Mouse (Mus musculus): ENCODE measurements at regions not wholly inside any gene's neighbourhood (a gene's known extent, or its start where the extent isn't known, plus 50 kb on each side); places are given as distances from the start of the nearest gene placed in this dataset.

DNA sequence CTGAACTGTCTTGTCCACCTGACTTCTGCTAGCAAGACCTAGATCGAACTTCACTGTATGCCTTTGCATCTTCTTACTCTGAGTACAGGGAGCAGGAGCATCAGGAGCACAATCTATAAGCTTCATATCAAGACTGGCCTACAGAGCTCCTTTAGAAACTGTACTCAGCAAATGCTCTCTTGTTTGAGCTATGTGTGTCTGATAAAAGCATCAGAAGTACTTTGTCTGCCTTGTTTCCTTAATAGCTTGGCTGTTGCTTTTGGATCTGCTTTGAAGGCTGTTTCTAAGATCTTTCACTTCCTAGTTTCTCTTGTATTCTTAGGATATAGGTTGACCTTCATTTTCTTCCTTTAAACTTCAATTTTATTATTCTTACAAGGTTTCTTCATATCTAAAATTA lies 175.3 kb upstream of the Cypt12 start:
- DNase-seq (ENCODE audit: low spot score) = no peak

DNA sequence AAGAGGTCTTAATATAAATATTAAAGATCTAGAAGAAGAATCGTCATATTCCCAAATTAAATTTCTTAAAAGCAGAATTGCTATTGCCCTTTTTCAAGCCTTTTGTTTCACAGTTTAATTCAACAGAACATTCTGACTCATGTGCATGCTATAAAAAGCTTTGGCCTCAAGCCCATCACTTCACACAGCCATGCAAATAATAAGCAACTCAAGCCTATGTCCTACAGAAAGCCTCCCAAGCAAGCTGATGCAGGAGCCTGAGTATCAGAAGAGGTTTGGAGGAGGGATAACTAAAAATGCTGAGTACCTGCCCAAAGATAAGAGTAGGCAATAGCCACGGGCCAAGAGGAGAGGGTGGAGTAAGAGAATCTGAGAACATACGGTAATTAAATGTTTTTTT lies 169.1 kb upstream of the Cypt12 start:
- DNase-seq (ENCODE audit: low spot score) = no peak

DNA sequence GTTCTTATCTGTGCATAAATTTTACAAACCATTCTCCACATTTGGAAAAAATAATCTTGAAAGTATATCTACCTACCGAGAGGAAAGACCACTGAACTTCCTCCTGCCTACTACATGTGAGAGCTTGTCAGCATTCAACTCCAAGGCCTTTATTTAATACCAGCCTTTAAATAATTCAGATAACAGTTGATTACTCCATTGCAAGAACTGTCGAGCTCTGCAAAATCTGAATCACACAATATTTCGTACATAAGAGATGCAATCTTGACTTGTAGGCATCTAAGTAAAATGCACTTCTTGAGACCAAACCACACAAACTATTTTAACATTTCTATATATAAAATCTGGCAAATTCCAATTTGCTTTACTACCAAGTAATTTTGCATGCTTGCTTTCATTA lies 164.1 kb upstream of the Cypt12 start:
- no peak for DNase-seq (ENCODE audit: low spot score)

DNA sequence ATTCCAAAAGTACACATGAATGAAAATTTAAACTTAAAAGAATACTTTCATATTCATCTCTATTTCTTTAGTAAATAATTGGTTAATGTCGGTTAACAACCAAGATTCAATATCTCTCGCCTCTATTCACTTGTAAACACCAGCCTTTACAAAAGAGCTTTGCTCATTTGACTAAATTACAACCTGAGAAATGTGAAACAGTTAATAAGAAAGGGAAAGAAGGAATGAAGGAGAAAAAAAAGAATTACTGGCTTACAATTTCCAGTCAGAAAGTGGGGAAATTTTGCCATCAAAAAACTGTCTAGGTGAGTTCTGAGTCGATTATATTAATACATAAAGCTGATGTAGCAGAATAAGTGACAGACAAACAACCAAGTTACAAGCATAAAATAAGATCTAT lies 163.6 kb upstream of the Cypt12 start:
- DNase-seq (ENCODE audit: low spot score) = no peak

- DNase-seq (ENCODE audit: low spot score) = no peak
Observed at GRCm38 (mm10) chr3:17785106-17786022, 162.8 kb upstream of the Cypt12 start.

DNA sequence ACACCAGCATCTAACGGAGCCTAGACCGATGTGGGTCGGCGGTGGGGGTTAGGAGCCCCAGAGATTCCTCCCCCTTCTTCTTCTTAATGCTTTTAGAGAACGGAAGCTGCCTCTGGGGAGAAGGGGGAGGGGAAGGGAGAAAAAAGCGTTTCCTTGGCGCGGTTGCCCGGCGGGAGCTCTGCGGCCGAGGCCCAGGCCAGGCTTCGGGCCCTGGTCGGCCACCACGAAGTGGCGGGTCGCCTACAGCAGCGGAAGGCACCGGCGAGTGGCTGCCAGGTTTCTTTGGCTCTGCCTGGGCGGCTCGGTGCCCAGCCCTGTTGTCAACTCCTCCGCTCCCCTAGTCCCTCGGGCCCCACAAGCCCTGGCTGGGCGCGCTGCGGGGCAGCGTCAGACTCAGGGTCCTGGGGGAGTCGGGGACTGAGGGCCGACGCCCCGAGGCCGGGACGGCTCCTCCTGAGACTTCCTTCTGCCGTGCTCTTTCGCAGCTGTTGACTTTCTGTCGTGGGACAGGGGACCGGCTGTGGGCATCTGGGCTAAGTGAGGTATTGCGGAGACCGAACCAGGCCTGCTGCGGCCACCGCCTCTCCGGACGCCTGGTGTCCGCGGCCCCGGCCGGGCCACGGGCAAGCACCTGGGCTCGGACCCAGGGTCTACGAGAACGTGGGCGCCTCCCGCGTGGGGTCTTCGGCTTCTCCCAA lies 162.0 kb upstream of the Cypt12 start:
- DNase-seq (ENCODE audit: low spot score) = no peak

DNA sequence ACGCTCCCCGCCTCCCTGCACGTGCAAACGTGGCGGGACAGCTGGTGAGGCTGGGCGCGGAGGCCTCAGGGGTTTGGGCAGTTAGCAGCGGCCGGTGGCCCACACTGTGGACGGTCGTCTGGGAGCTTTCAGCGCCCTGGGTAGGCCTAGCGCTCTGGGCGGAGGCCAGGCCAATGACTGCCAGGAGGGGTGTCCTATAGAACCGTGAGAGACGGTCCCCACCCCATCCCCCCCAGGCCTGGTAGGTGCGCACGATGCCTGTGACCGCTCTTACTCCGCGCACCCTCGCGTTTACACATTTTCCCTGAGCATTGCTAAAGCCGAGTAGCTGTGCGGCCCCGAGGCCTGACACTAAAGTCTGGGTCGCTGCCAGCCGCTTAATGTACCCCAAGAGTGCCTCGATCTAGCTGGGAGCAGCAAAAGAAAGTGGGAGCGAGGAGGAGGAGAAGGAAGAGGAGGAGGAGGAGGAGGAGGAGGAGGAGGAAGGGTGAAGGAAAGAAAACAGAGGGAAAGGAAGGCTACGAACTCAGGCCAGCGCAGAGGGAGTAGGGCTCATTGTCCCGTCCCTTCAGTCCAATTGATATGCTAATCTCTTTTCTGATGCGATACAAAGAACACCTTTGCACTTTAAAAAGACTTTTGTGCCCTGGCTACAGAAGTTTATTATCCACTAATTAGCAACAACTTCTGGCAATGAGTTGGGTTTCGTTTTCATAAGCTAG lies 161.3 kb upstream of the Cypt12 start:
- DNase-seq (ENCODE audit: low spot score) = no peak

- DNase-seq (ENCODE audit: low spot score) = no peak
Observed at GRCm38 (mm10) chr3:17787443-17788333, 160.5 kb upstream of the Cypt12 start.

GRCm38 (mm10) chr3:17788334-17788720 lies 159.9 kb upstream of the Cypt12 start:
- no peak for DNase-seq (ENCODE audit: low spot score)

DNA sequence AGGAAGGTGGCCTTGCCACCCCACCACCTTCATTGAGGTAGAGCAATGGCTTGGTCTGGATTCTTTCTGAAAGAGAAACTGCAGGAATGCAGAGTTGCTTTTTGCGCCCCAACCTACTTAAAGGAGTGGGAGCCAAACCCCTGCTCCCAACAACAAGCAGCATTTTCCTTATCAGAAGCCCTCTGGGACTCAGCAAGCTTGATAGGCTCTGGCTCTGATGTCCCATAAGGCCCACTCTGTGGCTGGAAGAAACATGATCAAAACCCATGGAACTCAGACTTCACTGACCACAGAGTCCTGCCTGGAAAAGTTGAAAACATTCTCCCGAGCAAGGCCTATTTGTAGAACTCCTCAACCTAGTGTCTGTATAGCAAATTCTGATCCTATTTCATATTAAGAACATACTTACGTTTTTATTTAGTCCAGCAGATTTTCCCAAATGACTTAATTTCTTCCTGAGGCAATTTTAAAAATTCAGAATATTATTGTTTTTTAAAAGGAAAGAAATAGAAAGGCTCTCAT lies 159.4 kb upstream of the Cypt12 start:
- no peak for DNase-seq (ENCODE audit: low spot score)

DNA sequence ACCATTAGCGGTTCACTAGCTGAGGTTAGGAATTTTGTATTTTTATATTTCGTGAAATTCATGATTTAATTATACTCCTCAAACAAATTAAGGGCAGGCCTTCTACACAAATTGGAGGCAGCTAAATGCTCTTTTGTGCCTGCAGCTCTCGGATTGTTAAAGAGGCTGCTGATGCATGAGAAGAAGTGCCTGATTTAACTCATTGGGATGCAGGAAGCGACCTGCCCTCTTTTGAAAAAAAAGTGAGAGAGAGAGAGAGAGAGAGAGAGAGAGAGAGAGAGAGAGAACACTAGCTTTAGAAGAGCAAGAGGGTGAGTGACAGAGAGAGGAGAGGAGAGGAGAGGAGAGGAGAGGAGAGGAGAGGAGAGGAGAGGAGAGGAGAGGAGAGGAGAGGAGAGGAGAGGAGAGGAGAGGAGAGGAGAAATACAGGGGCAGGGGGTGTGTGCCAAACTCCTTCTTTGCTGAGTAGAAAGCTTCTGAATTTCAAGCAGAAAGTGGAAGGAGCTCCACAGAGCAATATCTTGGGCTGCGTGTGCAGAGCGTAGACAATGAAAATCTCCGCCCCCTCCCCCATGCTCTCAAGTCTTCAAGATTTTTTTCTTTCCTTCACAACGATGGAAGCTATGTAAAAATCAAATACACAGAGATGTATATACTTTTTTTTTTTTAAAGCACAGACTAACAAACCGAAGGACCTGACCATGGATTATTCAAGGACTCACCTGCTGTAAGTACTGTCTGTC lies 158.6 kb upstream of the Cypt12 start:
- no peak for DNase-seq (ENCODE audit: low spot score)

- DNase-seq (ENCODE audit: low spot score) = no peak
Observed at GRCm38 (mm10) chr3:17790331-17790730, 157.9 kb upstream of the Cypt12 start.

DNA sequence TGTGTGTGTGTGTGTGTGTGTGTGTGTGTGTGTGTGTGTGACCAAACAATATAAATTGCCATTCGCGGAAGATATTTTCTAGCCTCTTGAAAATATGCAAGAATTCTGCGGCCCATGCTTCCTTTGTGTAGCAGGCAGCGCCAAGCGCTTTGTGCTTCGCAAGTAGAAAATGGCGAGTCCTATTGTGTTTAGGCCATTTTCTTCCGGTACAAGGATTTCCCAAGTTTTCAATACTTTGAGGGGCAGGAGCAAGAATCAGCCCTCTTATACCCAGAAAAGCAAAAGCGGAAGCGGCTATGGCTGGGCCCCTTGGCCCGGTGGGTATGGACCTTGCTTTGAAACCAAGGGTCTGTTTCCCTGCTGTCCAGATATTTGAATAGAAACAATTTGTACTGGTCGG lies 157.4 kb upstream of the Cypt12 start:
- DNase-seq (ENCODE audit: low spot score) = no peak

DNA sequence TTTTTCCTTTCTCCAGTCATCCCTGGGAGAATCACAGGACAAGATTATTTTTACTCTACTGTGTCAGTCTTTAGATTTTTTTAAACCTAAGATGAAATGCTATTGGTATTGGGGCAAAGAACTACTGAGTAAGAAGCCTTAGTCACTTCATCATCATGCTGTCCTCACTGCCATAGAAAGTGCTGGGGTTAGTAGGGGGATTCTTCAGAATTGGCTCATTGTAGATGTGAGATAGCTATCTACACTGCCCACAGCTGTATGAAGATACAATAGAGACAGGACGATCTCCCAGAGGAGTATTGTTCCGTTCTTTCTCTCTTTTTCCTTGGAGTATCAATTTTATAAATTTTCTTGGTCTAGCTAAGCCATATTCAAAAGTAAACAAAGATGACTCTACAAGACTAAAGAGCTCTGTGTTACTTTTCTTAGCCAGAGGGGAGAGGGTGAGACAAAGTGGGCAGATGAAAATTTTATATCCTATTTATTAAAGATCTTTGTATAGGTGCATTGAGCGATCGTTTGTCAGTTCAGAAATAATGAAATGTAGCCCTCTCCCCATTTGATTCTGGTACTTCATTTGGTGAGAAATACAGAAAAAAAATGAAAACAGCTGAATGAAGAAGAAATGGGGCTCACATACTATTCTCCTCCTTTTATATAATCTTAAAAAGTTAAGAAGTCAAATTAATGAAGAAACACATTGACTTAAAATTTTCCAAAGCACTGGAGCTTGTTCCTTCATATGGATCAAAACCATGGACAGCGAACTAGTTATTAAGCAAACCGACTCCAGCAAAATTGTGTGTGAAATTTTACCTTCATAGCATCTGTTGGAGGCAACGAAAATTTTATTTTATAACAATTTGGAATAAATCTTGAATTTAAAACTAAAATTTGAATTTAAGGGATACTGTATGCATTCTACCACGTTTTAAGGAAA lies 156.6 kb upstream of the Cypt12 start:
- DNase-seq (ENCODE audit: low spot score) = no peak

DNA sequence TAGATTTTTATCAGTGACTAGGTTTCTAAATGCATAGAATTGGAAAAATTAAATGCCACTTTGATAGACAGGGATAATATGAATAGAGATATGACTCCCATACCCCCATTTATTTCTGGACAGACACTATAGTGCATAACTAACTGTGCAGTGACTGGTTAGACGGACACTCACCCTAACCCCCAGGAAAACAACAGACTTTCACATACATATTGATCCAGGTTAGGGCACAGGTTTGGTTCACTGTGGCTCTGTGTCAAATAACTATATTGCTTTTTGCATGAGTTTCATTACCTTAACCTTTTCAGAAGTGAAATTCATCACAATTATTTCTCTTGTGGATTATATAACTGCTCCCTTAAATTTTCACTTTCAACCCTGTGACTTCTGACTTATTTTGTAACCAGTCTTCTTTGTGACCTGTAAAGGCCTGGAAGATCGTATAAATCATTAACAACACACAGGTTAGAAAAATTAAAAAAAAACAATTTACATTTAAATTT lies 155.6 kb upstream of the Cypt12 start:
- DNase-seq (ENCODE audit: low spot score) = no peak

- DNase-seq (ENCODE audit: low spot score) = no peak
Observed at GRCm38 (mm10) chr3:17793646-17794250, 154.5 kb upstream of the Cypt12 start.

DNA sequence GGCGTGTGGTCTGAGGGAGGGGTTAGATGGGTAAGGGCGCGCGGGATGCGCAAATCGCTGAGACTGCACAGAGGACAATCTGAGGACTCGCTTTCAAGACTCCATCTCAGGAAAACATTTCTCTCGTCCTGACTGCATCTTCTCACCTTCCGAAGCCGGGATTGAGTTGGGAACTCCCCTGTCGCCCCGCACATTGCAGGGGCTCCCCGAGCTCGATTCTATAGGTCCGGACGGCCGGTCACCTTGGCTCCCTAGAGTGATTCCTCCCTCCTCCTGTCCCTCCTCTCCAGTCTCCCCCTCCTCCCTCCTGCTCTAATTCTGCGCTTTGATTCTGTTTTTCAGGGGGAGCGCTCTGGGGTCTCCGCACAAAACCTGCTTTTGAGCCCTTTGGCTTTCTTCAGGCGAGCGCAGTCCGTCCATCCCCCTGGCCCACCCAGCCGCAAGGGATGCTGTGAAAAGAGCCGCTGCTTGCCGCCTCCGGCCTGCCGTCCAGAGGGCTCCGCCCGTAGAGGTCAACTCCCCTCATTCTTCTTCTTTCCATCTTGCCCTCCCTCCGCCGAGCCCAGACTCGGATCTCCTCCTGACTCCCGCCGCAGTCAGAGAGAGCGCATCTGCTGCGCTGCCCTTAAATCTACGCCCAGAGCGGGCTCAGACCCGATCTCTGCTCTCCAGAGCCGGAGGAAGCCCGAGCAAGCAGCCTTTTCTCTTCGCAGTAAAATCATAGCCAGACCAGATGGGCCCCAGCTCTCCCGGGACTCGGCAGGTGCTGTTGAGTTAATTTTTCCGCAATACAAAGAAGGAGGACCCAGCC lies 153.8 kb upstream of the Cypt12 start:
- no peak for DNase-seq (ENCODE audit: low spot score)
